Mouse (Mus musculus) megakaryocyte, adult 5-6 weeks (primary cell): ENCODE measurements around the gene Pdpn. TPM values are rescaled to one million over a fixed set of nuclear protein-coding genes. Genes with fewer than 3 reads are reported as not detected.

Experiments used
- ATAC-seq: 2 replicates; pipeline ENCODE4 v1.8.0; 2016; ENCODE audit warnings: mild to moderate bottlenecking, inconsistent platforms; ENCODE audit not compliant: poor library complexity, severe bottlenecking
- total RNA-seq, 2 experiments: library from RNA; stranded (forward) in 1 of 2; stranded (reverse) in 1 of 2; fragments of 153-499, 151-499 nt in 1 of 2; fragments of 221-1000, 200-1000 nt in 1 of 2; gene quantifications; 2 replicates each; pipeline versions ENCODE4 v1.2.3 to v1.2.4; 2015 to 2017

Pdpn gene
- total RNA-seq, 2 experiments from 2014 or later, result 0.27 TPM; not detected in 1

DNA sequence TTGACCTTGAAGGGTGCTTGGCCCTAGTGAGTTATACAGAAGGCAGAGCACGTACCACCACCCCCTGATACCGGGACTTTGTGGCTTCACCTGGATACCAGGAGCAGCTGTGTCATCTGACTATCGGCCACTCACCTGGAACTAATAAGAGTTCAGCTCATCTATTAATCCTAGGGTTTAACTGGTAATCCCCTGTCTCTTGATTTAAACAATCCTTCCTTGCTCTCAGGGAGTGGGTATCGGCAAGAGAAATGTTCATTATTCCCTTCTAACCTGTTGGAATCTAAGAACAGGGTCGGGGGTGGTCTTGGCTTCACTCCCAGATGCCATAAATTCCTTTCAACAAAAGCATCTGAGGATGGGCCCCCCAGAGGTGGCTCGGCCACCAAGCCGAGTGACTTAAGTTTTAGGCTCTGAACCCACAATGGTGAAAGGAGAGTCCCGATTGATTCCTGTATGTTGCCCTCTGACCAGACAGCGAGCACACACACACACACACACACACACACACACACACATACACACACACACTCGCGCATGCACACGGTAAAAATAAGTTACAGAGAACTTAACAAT is 837 bp upstream of the Pdpn start:
- no peak for ATAC-seq

DNA sequence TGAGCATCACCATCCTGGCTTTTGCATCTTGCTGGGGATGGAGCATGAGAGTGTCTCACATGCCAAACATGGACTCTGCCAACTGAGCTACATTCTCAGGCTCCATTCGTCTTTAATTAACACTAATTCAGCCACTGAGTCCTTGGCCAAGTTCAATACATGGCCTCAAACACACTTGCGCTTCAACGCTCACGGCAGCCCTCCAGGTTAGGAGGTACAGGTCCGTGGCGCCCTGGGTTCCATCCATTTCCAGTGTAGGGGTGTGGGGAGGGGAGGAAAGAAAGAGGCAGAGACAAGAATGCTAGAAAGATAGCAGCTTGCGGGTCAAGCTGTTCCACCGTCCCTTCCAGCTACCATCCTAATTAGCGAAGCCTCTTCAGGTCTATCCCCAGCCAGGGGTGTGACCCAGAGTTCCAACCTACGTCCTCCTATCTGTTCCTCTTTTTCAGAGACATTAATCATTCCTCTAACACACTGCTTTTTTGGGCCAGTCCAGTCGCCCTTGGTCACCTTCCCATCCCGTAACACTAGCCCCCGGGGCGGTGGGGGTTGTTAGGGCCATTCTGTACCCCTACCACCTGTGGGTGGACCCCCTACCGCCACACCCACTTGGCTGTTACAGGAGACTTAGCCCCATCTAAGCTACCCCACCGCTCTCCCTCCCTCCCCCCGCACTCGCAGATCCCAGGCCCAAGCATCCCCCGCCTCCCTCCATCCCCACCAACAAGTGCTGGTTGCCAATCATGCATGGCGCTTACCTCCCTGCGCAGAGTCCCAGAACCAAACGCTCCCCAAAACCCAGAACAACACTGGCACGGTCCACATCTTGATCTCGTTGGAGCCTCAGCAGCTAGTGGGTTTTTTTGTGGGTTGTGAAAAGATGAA is 691 bp downstream of the Pdpn start:
- ATAC-seq, result peak; percentile 83

DNA sequence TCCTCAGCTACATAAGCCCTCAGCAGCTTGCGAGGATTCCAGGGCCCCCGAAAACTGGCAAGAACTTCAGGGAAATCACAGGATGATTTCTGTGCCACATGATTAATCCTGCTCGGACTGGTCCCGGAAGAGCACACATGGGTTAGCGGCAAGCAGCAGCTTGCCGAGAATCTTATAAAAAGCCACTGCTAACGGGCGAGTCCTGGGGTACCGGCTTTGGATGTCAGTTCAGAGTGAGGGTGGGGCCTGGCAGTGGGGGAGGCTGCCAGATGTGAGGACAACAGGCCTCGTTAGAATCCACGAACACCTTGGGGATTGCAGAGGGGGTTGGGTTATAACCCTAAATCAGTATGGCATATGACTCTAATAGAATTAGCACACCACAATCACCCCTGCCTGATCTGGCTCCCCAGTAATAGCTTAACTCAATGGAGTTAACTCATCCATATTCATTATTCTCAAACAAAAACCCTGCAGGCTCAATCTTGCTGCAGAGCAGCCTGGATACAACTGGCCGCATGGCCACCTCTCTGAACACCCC is 2.3 kb downstream of the Pdpn start:
- no peak for ATAC-seq

DNA sequence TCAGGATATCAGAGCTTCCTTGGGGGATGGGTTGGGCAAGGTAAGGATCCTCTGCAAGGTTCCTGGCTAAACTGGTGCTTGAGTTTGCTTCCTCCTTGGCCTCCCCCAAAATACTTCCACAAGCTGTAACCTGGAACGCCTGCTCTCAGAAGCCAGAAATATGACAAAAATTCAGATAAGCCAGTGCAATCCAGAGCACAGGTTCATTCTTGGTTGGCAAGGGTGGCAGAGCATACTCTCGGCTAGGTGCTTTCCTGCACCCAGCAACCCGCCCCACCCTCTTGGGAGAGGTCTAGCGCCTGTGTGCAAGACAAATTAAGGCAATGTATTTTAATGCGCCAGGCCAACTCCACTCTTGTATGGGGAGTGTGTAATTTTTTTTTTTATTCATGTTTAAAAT is 3.2 kb downstream of the Pdpn start:
- ATAC-seq, result no peak

DNA sequence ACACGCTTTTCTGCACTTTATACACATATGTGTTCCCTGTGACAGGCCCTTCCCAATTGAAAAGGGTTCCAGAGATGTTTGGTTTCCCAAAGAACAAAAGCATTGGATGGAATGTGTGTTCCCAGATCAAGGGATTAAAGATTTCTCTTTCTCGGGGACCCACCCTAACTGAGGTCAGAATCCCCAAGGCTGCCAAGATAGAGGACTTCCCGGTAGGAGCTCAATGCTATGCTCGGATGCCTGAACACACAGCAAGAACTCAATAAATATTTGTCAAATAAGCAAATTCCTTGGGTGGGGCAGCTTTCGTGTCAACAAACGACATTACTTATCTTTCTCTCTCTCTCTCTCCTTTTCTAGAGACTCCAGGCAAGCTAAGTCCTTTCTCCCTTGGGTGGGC is 5.0 kb downstream of the Pdpn start:
- ATAC-seq, result no peak

DNA sequence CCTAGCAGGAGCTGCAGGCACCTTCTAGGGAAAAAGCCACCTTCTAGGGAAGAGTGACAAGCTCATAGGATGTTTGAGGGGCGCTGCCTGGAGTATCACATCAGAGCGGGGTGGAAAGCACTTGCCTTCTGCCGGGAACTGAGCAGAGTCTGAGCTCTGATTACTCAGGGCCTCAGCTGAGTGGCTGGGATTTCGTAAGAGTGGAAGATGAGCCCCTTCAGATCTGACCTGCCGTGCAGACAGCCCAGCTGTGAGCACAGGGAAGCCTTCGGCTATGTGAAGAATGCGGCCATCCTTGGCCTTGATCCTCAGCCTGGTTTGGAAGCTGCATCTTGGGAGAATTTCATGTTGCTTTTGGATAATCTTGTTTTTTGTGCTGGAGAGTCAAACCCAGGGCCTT is 10.5 kb downstream of the Pdpn start:
- peak; percentile 65 for ATAC-seq

DNA sequence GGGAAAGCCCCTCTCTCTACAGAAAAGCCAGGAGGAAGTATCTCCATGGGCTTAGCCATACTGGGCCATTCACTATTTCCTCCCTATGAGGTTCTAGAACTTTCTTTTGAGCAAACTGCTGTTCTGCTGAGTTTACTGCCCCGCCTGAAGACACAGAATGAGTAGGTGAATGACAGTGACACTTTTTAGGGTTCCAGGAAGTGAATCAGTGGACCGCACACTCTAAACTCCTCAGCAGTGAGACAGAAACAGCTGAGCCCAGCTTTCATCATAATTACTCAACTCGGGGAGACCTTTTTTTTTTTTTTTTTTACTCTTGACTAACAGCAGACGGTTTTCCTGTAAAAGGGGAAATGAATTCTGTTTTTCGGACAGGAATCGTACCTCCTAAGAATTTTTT is 10.9 kb downstream of the Pdpn start:
- ATAC-seq, result peak; percentile 89

DNA sequence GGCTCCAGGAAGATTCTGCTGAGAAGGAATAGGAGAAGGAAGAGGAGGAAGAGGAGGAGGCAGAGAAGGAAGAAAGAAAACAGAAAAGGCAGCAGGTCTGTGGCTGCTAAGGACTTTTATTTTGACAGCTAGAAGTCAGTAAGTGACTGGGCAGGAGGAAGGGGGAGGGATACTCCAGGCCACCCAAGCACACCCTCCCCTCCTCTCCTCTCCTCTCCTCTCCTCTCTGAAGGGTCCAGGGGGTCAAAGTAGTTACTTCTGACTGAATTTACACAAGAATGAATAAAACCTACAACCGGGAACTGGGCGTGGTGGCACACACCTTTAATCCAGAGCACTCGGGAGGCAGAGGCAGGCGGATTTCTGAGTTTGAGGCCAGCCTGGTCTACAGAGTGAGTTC is 12.3 kb downstream of the Pdpn start:
- ATAC-seq, result 0 out of 2 replicates have a peak, but pooled peaks have one; percentile 14

DNA sequence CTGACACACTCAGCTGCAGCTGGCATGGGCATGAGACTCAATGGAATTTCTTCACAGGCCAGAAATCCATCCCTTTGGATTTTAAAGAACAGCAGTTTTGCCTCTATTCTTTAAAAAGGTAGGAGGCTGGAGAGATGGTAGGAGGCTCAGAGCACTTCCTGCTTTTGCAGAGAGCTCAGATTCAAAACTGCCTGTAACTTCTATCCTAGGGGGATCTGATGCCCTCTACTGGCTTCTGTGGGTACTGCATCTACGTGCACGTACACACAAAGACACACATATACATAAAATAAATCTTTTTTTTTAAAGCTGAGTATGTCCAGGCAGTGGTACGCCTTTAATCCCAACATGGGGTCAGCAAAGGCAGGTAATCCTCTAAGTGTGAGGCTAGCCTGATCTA is 19.2 kb downstream of the Pdpn start:
- peak; percentile 69 for ATAC-seq

DNA sequence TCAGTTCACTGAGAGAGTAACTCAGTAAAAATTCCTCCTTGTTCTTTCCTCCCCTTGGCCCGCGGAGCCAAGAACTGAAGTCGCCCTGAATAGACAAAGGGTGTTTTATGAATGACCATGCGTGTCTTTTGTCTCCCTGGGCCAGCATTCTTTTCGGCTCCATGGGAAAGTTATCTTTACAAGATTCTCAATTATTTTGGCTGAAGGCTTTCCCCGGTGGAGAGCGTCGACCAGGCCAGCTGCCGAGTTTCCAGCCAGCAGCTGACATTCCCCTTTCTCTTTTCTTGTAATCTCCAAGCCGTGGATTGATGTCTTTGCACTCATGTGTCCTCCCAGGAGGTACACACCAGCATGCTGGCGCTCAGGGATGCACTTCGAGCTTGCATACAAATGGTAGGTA is 19.7 kb downstream of the Pdpn start:
- ATAC-seq, result no peak

DNA sequence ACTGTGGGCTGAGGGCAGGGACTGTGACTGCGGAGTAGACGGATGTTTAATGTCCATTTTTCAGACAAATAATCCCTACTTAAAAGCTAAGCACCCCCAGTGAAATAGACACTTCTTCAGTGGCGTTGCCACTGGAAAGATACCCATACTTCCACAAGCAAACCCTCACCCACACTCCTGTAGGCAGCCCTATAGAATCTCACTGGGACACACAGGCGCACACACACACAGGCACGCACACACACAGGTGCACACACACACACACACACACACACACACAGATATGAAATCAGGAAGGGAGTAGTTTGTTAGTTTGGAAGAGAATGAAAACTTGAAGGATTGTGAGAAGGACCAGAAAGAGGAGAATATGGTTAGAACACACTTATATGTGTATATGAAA is 20.3 kb downstream of the Pdpn start:
- no peak for ATAC-seq

DNA sequence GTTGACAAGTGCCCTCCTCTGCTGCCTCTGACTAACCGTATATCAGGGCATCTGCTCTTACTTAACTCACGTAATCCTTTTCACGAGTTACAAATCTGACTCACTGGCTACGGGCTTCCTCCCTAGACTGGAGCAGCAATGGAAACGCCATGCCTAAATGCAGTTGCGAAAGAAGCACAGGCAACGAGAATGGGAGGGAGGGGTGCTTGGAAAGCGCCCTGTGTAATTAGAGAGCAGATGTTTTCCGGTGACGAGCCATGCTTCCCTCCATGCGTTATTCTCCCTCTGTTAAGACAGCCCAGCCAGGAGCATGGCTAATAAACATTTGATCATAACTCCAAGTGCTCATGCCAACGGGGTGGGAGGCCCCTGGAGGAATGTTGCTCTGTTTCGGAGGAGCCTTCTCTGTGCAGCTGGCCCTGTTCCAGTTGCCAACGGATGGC is 20.9 kb downstream of the Pdpn start:
- peak; percentile 79 for ATAC-seq

DNA sequence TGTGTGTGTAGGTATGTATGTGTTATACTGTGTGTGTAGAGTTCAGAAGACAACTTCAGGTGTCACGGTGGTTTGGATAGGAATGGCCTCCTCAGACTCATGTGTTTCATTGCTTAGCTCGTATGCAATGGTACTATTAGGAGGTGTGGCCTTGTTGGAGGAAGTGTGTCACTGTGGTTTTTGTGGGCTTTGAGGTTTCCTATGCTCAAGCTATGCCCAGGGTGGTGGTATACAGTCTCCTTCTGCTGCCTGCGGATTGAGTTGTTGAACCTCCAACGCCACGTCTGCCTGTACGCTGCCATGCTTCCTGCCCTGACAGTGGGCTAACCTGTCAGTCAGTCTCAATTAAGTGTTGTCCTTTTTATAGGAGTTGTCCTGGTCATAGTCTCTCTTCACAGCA is 22.0 kb downstream of the Pdpn start:
- ATAC-seq, result peak; percentile 68

DNA sequence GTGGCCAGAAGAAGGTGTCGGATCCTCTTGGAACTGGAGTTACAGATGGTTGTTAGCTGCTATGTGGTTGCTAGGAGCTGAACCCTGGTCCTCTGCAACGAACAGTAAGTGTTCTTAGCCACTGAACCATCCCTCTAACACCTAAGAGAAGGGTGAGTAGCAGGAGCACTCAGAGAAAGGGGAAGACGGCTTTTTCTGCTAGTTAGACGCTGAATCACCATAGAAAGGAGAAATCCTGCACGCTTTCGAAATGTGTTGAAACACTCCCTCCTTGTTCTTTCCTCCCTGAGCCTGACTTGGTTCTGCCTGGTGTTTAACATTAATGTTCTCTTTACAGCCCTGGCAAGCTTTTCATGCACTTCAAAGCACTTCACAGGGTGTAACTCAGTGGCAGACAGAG is 27.8 kb downstream of the Pdpn start:
- peak; percentile 97 for ATAC-seq

DNA sequence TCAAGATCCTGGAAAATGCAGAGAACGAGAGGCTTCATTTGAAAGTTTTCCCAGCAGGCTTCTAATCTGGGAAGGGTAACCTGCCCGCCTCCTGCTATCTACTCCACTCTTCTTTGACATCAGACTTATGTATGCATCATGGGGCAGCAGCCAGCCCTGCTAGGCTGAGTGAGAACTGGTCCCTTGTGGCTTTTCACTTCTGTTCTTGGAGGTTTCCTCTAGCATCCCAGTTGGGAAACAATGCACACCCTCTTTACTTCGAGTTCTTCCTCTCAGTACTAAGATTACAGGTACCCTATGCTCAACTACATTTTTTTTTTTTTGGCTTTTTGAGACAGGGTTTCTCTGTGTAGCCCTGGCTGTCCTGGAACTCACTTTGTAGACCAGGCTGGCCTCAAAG is 28.5 kb downstream of the Pdpn start:
- ATAC-seq, result peak; percentile 77

DNA sequence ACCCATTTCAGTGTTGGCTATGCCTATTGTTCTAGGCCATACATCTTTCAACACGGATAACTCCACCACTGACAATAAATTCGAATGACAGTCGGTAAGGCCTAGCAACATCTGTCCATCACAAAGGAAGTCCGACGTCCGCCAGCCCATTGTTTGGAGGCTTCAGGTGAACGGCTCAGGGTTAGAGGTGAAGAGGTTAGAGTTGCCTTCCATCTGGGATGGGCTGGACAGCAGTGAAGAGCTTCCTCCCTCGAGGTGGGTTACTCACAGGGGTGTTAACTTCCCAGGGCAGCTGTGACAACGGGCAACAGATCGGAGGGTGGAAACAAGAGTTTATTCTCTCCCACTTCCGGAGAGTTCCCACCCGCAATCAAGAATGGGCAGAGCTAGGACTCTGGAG is 36.7 kb downstream of the Pdpn start:
- ATAC-seq, result no peak

DNA sequence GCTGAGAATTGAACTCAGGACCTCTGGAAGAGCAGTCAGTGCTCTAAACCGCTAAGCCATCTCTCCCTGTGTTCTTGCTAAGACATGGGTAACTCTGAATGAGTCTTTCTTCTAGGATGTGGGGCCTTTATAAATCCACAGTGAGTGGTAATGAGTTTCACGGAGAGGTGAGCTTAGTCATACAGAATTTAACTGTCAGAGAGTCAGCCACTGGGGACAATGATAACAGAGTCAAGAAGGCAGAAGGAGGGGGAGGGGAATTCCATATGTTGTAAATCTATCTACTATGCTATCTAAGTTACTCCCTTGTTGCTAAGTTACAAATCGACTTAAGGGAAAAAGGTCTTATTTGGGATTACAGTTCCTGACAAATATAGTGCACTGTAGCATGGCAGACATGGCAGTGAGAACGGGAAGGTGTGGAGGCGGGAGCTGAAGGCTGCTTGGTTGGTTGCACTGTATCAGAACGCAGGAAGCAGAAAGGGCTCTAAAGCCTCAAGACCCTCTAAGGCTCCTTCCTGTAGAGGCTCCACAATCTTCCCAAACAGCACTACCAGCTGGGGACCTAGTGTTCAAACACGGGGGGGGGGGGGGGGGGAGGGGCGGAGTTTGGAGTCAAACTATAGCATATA is 39.5 kb downstream of the Pdpn start:
- ATAC-seq, result no peak

DNA sequence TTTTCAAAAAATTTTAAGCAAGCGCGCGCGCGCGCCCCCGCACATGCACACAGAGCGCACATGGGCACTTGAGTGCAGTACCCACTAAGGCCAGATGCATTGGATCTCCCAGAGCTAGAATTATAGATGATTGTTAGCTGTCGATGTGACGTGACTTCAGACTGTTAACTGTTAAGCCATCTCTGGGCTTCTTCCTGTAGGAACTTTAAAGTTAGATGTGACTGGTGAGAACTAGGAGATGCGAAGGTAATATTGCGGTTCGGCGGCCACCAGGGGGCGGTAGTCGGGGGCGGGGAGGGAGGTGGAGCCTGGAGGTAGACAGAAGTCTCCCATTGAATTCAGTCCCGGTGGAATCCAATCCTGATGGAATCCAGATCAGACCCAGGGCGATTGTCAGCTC is 40.8 kb downstream of the Pdpn start:
- peak; percentile 94 for ATAC-seq

DNA sequence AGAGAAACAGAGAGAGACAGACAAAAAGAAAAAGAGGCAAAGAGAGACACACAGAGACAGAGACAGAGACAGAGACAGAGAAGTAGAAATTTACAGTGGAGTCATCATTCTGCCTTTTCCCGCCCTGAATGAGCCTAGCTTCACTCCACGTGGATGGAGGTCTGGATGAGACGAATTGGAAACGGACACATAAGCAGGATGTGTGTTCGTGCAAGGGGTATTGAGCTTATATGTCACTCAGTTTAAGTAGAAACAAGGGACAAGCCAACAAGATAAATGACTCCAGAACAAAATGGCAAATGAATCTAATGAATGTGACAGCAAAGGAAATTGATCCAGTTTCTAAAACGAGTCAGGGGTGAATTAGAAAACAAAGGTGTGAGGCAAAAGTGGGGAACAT is 41.4 kb downstream of the Pdpn start:
- no peak for ATAC-seq

DNA sequence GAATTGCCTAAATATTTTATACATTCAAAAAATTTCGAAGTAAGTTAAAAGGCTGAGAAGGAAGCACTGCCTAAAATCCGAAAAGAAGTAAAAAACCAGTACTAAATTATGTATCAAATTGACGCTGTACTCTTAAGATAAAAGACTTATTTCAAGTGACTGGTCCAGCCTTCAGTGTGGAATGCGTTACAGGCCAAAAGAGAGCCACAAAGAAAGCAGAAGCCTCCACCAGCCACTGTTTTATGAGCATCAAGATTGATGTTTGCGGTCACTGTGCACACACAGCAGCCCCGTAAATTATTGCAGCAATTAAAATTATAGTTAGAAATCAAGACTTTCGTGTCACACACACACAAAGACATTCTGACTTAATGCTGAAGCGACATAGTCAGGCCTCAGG is 43.8 kb downstream of the Pdpn start:
- ATAC-seq, result no peak

DNA sequence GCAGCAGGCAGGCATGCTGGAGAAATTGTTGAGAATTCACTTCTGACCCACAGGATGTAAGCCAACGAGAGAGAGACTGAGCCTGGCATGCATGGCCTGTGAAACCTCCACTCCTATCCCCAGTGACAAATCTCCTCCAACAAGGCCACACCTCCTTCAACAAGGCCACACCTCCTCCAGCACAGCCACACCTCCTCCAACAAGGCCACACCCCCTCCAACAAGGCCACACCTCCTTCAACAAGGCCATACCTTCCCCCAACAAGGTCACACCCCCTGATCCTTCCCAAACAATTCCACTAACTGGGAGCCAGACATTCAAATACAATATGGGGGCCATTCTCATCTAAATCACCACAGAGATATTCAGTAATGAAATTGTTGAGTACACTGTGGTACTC is 46.0 kb downstream of the Pdpn start:
- no peak for ATAC-seq

DNA sequence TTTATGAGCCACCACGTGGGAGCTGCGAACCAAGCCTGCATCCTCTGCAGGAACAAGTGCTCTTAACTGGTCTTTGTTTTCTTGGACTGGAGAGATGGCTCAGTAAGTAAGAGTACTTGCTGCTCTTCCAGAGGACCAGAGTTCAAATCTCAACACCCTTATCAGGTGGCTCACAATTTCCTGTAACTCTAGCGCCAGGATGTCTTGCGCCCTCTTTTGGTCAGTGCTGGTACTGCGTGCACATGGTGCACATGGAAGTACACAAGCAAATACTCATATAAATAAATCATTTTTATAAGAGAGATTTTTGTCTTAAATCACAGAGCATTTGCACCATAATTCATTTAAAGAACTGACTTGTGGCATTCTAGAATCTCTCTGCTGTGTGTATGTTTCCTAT is 51.3 kb downstream of the Pdpn start:
- peak; percentile 79 for ATAC-seq
